Mouse (Mus musculus): ENCODE results near the gene Wdr86. TPM values are rescaled to one million over a fixed set of nuclear protein-coding genes. Genes with fewer than 3 reads are reported as not detected.

Wdr86 gene
- total RNA-seq, 1 experiment = 2.5 TPM

- no peak for TF ChIP-seq CHD2 (IDR thresholded peaks at IDR 0.05; ENCODE audit: low read depth, low read length)
- no peak for TF ChIP-seq MAFK (IDR thresholded peaks at IDR 0.05; ENCODE audit: insufficient read depth, low read depth, low read length)
- no peak for TF ChIP-seq ZC3H11A (IDR thresholded peaks at IDR 0.05; ENCODE audit: borderline replicate concordance, low read depth, low read length)
- no peak for TF ChIP-seq HCFC1 (IDR thresholded peaks at IDR 0.05; ENCODE audit: borderline replicate concordance, insufficient read depth, low read length)
- no peak for TF ChIP-seq ZNF384 (IDR thresholded peaks at IDR 0.05; ENCODE audit: low read depth, low read length)
- peak overlapping the region; percentile 56 for H3K9ac ChIP-seq (ENCODE audit: insufficient read depth, low read depth, low read length, poor library complexity, severe bottlenecking)
- in situ Hi-C loops (cut with MboI; ENCODE audit: low sequenced_read_pairs in 2 of 2, unreplicated experiment in 2 of 2) = no loop called here
- no peak for DNase-seq (ENCODE audit: low read depth, low spot score)
- H3K36me3 ChIP-seq (ENCODE audit: control insufficient read depth, insufficient read depth, low read length, poor library complexity, severe bottlenecking) = no peaks in the 10 kb centered on the region
- no peaks in the 10 kb centered on the region for H3K9me3 ChIP-seq (ENCODE audit: control insufficient read depth, insufficient read depth, low read depth, low read length)
- H3K27ac ChIP-seq (ENCODE audit: insufficient read depth, low read depth, low read length, poor library complexity, severe bottlenecking) = no peak overlapping the region
- peaks cover 7 to 23% of the 10 kb centered on the region in 2 experiments for H3K4me1 ChIP-seq (ENCODE audit: control insufficient read depth in 2 of 2, insufficient read depth in 2 of 2, low read length in 2 of 2, poor library complexity in 1 of 2)
- H3K4me3 ChIP-seq (ENCODE audit: insufficient read depth in 1 of 2, low read depth in 1 of 2, low read length in 2 of 2, poor library complexity in 1 of 2, severe bottlenecking in 1 of 2) = peak overlapping the region; percentile 73 to 76
These were observed 459 bp upstream of the Wdr86 start for GRCm38 (mm10) chr5:24730986-24731385.

GRCm38 (mm10) chr5:24729797-24730487 lies 585 bp downstream of the Wdr86 start:
- H3K4me3 ChIP-seq (ENCODE audit: insufficient read depth in 1 of 2, low read depth in 1 of 2, low read length in 2 of 2, poor library complexity in 1 of 2, severe bottlenecking in 1 of 2) = peak overlapping the region; percentile 73 to 76
- DNase-seq (ENCODE audit: low read depth, low spot score) = no peak
- H3K36me3 ChIP-seq (ENCODE audit: control insufficient read depth, insufficient read depth, low read length, poor library complexity, severe bottlenecking) = no peaks in the 10 kb centered on the region
- H3K4me1 ChIP-seq (ENCODE audit: control insufficient read depth in 2 of 2, insufficient read depth in 2 of 2, low read length in 2 of 2, poor library complexity in 1 of 2) = peaks cover 7 to 26% of the 10 kb centered on the region in 2 experiments
- peak overlapping the region; percentile 58 for H3K9ac ChIP-seq (ENCODE audit: insufficient read depth, low read depth, low read length, poor library complexity, severe bottlenecking)
- H3K27ac ChIP-seq (ENCODE audit: insufficient read depth, low read depth, low read length, poor library complexity, severe bottlenecking) = no peak overlapping the region
- TF ChIP-seq ZC3H11A (IDR thresholded peaks at IDR 0.05; ENCODE audit: borderline replicate concordance, low read depth, low read length) (no peak), CHD2 (IDR thresholded peaks at IDR 0.05; ENCODE audit: low read depth, low read length) (no peak), MAFK (IDR thresholded peaks at IDR 0.05; ENCODE audit: insufficient read depth, low read depth, low read length) (no peak), HCFC1 (IDR thresholded peaks at IDR 0.05; ENCODE audit: borderline replicate concordance, insufficient read depth, low read length) (no peak), ZNF384 (IDR thresholded peaks at IDR 0.05; ENCODE audit: low read depth, low read length) (no peak)
- no peaks in the 10 kb centered on the region for H3K9me3 ChIP-seq (ENCODE audit: control insufficient read depth, insufficient read depth, low read depth, low read length)
- in situ Hi-C loops (cut with MboI; ENCODE audit: low sequenced_read_pairs in 2 of 2, unreplicated experiment in 2 of 2) = no loop called here

- DNase-seq (ENCODE audit: low read depth, low spot score) = no peak
- H3K4me3 ChIP-seq (ENCODE audit: insufficient read depth in 1 of 2, low read depth in 1 of 2, low read length in 2 of 2, poor library complexity in 1 of 2, severe bottlenecking in 1 of 2) = no peak overlapping the region
- no peaks in the 10 kb centered on the region for H3K36me3 ChIP-seq (ENCODE audit: control insufficient read depth, insufficient read depth, low read length, poor library complexity, severe bottlenecking)
- no peak for TF ChIP-seq CHD2 (IDR thresholded peaks at IDR 0.05; ENCODE audit: low read depth, low read length)
- peak; percentile 62; the same call in 1 of the 2 replicates for TF ChIP-seq ZNF384 (IDR thresholded peaks at IDR 0.05; ENCODE audit: low read depth, low read length)
- no peak overlapping the region for H3K27ac ChIP-seq (ENCODE audit: insufficient read depth, low read depth, low read length, poor library complexity, severe bottlenecking)
- in situ Hi-C loops (cut with MboI; ENCODE audit: low sequenced_read_pairs in 2 of 2, unreplicated experiment in 2 of 2) = no loop called here
- H3K4me1 ChIP-seq (ENCODE audit: control insufficient read depth in 2 of 2, insufficient read depth in 2 of 2, low read length in 2 of 2, poor library complexity in 1 of 2) = peaks cover 0 to 21% of the 10 kb centered on the region in 2 experiments; a peak in 1 of 4 replicates
- no peak overlapping the region for H3K9ac ChIP-seq (ENCODE audit: insufficient read depth, low read depth, low read length, poor library complexity, severe bottlenecking)
- H3K9me3 ChIP-seq (ENCODE audit: control insufficient read depth, insufficient read depth, low read depth, low read length) = no peaks in the 10 kb centered on the region
These were observed 3.4 kb downstream of the Wdr86 start for GRCm38 (mm10) chr5:24726901-24727836.

- H3K27ac ChIP-seq (ENCODE audit: insufficient read depth, low read depth, low read length, poor library complexity, severe bottlenecking) = no peak overlapping the region
- H3K36me3 ChIP-seq (ENCODE audit: control insufficient read depth, insufficient read depth, low read length, poor library complexity, severe bottlenecking) = peaks cover 2% of the 10 kb centered on the region; the same call in 1 of the 2 replicates
- H3K4me3 ChIP-seq (ENCODE audit: insufficient read depth in 1 of 2, low read depth in 1 of 2, low read length in 2 of 2, poor library complexity in 1 of 2, severe bottlenecking in 1 of 2) = no peak overlapping the region
- H3K4me1 ChIP-seq (ENCODE audit: control insufficient read depth in 2 of 2, insufficient read depth in 2 of 2, low read length in 2 of 2, poor library complexity in 1 of 2) = peaks cover 0 to 12% of the 10 kb centered on the region in 2 experiments; a peak in 1 of 4 replicates
- no peak for TF ChIP-seq MAFK (IDR thresholded peaks at IDR 0.05; ENCODE audit: insufficient read depth, low read depth, low read length)
- no peak for TF ChIP-seq ZC3H11A (IDR thresholded peaks at IDR 0.05; ENCODE audit: borderline replicate concordance, low read depth, low read length)
- no peak for TF ChIP-seq CHD2 (IDR thresholded peaks at IDR 0.05; ENCODE audit: low read depth, low read length)
- no peak for TF ChIP-seq ZNF384 (IDR thresholded peaks at IDR 0.05; ENCODE audit: low read depth, low read length)
- no peak for TF ChIP-seq HCFC1 (IDR thresholded peaks at IDR 0.05; ENCODE audit: borderline replicate concordance, insufficient read depth, low read length)
- in situ Hi-C loops (cut with MboI; ENCODE audit: low sequenced_read_pairs in 2 of 2, unreplicated experiment in 2 of 2) = no loop called here
- no peak overlapping the region for H3K9ac ChIP-seq (ENCODE audit: insufficient read depth, low read depth, low read length, poor library complexity, severe bottlenecking)
- DNase-seq (ENCODE audit: low read depth, low spot score) = no peak
- H3K9me3 ChIP-seq (ENCODE audit: control insufficient read depth, insufficient read depth, low read depth, low read length) = no peaks in the 10 kb centered on the region
These were observed 4.6 kb downstream of the Wdr86 start for GRCm38 (mm10) chr5:24725897-24726296.
